Mouse (Mus musculus): ENCODE data around the gene Slc1a2. TPM values are rescaled to one million over a fixed set of nuclear protein-coding genes. Genes with fewer than 3 reads are reported as not detected.

Slc1a2 gene
- total and polyA plus RNA-seq, 2 experiments, result 89.4 to 167 TPM

DNA sequence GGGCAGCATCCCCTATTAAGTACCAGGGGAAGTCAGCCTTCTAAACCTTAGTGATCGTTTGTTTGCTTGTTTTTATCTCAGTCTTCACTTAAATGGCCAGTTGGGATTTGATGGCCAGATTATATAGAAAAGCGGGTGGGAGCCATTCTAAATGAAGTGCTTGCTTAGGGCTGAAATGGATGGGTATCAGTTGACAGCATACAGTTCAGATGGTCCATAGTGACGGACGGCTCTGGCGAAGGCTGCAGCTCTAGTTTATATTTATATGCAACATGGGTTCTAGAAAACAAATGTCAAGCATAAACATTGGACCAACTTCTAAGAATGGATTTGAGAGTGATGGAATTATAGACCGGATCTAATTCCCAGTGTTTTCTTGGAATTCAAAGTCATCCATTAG is 9.5 kb downstream of the Slc1a2 start:
- no peak for TF ChIP-seq POLR2A (IDR thresholded peaks at IDR 0.05; ENCODE audit: extremely low read depth, insufficient read depth, low read length)
- no peak for TF ChIP-seq CTCF (IDR thresholded peaks at IDR 0.05; ENCODE audit: low read depth, low read length)
- Histone ChIP-seq H3K9ac (ENCODE audit: low read depth, low read length) (no peak overlapping the region), H3K4me1 (ENCODE audit: control insufficient read depth, insufficient read depth, low read length) (no peaks in the 10 kb centered on the region), H3K27me3 (ENCODE audit: control insufficient read depth, insufficient read depth, low read length) (no peaks in the 10 kb centered on the region), H3K79me2 (ENCODE audit: control insufficient read depth, insufficient read depth, low read length) (no peaks in the 10 kb centered on the region), H3K4me3 (ENCODE audit: insufficient read depth, low read depth, low read length) (no peak overlapping the region), H3K36me3 (ENCODE audit: control insufficient read depth, insufficient read depth, low read length) (no peaks in the 10 kb centered on the region), H3K27ac (replicated peaks; ENCODE audit: insufficient read depth, low read depth, low read length) (no peak overlapping the region)
- no peak for DNase-seq (ENCODE audit: extremely low read depth, low read depth, low spot score)
- 70% methylated on average over 6 of the region's 6 CpGs for WGBS

DNA sequence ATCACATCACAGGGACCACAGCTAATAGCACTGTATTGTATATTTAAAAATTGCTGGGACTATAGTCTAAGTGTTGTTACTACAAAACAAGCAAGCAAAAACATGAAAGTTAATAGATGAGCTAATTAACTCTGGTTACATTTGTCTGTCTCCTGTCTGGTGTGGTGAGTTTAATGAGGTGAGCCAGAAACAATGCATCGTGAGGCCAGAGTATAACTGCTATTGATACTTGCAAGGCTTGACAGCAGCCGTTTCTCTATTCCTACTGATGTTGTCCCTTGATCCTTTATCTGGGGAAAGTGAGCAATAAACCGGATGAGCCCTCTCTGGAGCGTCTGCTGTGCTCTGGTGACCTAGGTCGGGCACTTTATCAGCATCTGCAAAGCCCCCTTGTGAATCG is 11.1 kb downstream of the Slc1a2 start:
- Histone ChIP-seq H3K9ac (ENCODE audit: low read depth, low read length) (no peak overlapping the region), H3K79me2 (ENCODE audit: control insufficient read depth, insufficient read depth, low read length) (no peaks in the 10 kb centered on the region), H3K27ac (replicated peaks; ENCODE audit: insufficient read depth, low read depth, low read length) (no peak overlapping the region), H3K36me3 (ENCODE audit: control insufficient read depth, insufficient read depth, low read length) (no peaks in the 10 kb centered on the region), H3K4me3 (ENCODE audit: insufficient read depth, low read depth, low read length) (no peak overlapping the region), H3K27me3 (ENCODE audit: control insufficient read depth, insufficient read depth, low read length) (no peaks in the 10 kb centered on the region), H3K4me1 (ENCODE audit: control insufficient read depth, insufficient read depth, low read length) (no peaks in the 10 kb centered on the region)
- WGBS, result 32% methylated on average over 6 of the region's 6 CpGs
- no peak for DNase-seq (ENCODE audit: extremely low read depth, low read depth, low spot score)
- TF ChIP-seq POLR2A (IDR thresholded peaks at IDR 0.05; ENCODE audit: extremely low read depth, insufficient read depth, low read length), result no peak
- TF ChIP-seq CTCF (IDR thresholded peaks at IDR 0.05; ENCODE audit: low read depth, low read length), result no peak

DNA sequence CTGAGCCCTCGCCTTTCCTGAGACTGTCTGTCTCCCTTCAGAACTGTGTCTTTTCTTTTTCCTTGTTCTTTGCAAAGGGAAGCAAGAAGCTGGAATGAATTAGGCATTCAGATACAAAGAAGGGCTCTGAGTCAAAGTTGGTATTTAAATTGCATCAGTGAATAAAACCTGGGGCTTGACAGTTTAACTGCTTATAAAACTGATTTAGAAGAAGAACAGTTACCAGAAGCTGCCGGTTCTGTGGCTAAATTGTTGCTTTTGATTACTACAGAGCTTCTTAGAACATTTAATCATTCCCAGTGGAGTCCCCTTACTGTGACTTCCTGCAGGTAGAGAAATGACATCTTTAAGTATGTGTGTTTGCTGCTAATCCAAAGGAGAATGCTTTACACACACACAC is 16.1 kb downstream of the Slc1a2 start:
- DNase-seq (ENCODE audit: extremely low read depth, low read depth, low spot score), result no peak
- 75% methylated on average over 2 of the region's 2 CpGs for WGBS

DNA sequence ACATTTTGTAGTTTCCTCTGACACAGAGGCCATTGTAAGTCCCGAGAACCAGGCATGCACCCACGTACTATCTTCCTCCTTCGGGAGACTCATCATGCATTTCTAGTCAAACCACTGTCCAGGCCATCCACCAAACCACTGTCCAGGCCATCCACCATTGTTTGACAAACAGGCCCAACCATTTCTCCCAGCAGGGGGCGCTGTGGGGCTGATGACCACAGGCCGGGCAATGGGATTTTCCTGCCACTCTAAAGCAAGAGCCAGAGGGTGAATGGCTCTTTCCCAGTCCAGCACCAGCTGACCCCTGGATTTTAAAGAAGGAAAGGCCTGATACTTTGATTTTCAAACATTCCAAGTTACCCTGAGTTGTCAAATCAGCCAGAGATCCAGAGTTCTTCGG is 16.8 kb downstream of the Slc1a2 start:
- Histone ChIP-seq H3K9ac (ENCODE audit: low read depth, low read length) (no peak overlapping the region), H3K4me3 (ENCODE audit: insufficient read depth, low read depth, low read length) (no peak overlapping the region), H3K27me3 (ENCODE audit: control insufficient read depth, insufficient read depth, low read length) (no peaks in the 10 kb centered on the region), H3K79me2 (ENCODE audit: control insufficient read depth, insufficient read depth, low read length) (no peaks in the 10 kb centered on the region), H3K36me3 (ENCODE audit: control insufficient read depth, insufficient read depth, low read length) (no peaks in the 10 kb centered on the region), H3K27ac (replicated peaks; ENCODE audit: insufficient read depth, low read depth, low read length) (no peak overlapping the region), H3K4me1 (ENCODE audit: control insufficient read depth, insufficient read depth, low read length) (no peaks in the 10 kb centered on the region)
- 66% methylated on average over 6 of the region's 6 CpGs for whole genome bisulfite sequencing
- no peak for DNase-seq (ENCODE audit: extremely low read depth, low read depth, low spot score)
- no peak for TF ChIP-seq POLR2A (IDR thresholded peaks at IDR 0.05; ENCODE audit: extremely low read depth, insufficient read depth, low read length)
- TF ChIP-seq CTCF (IDR thresholded peaks at IDR 0.05; ENCODE audit: low read depth, low read length), result peak; percentile 66

More for the DNA sequence above, 16.1 kb downstream of the Slc1a2 start:
- Histone ChIP-seq H3K36me3 (ENCODE audit: control insufficient read depth, insufficient read depth, low read length) (no peaks in the 10 kb centered on the region), H3K4me3 (ENCODE audit: insufficient read depth, low read depth, low read length) (no peak overlapping the region), H3K4me1 (ENCODE audit: control insufficient read depth, insufficient read depth, low read length) (no peaks in the 10 kb centered on the region), H3K27me3 (ENCODE audit: control insufficient read depth, insufficient read depth, low read length) (no peaks in the 10 kb centered on the region), H3K9ac (ENCODE audit: low read depth, low read length) (no peak overlapping the region), H3K79me2 (ENCODE audit: control insufficient read depth, insufficient read depth, low read length) (no peaks in the 10 kb centered on the region), H3K27ac (replicated peaks; ENCODE audit: insufficient read depth, low read depth, low read length) (no peak overlapping the region)
- TF ChIP-seq POLR2A (IDR thresholded peaks at IDR 0.05; ENCODE audit: extremely low read depth, insufficient read depth, low read length) (no peak), CTCF (IDR thresholded peaks at IDR 0.05; ENCODE audit: low read depth, low read length) (no peak)

DNA sequence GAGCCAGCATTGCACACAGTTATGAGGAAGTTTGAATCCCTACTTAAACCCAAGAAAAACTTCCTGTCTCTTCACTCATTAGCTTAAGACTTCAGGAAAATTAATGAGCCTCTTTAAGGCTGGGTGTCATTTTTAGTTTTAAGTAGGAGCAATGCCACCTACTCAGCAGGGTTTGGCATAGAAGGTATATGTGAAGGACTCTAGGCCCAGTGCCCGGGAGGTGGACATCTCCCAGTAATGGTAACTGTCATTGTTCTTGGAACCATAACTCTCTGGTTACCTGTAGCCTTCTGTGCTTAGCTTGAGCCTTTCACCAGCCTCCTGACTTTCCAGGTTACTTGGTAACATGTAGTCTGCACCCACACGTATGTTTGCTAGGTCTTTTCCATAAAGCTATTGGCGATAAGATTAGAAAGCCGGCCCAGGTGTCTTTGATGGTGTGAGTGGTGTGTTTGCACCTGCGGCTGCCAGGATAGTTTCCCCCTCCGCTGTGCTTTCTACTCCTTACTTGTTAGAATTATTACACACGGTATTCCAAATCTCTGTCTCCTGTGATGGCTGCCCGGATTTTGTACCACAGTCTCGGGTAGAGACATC is 18.4 kb downstream of the Slc1a2 start:
- Histone ChIP-seq H3K36me3 (ENCODE audit: control insufficient read depth, insufficient read depth, low read length) (no peaks in the 10 kb centered on the region), H3K79me2 (ENCODE audit: control insufficient read depth, insufficient read depth, low read length) (no peaks in the 10 kb centered on the region), H3K9ac (ENCODE audit: low read depth, low read length) (no peak overlapping the region), H3K27ac (replicated peaks; ENCODE audit: insufficient read depth, low read depth, low read length) (no peak overlapping the region), H3K27me3 (ENCODE audit: control insufficient read depth, insufficient read depth, low read length) (no peaks in the 10 kb centered on the region), H3K4me3 (ENCODE audit: insufficient read depth, low read depth, low read length) (no peak overlapping the region), H3K4me1 (ENCODE audit: control insufficient read depth, insufficient read depth, low read length) (no peaks in the 10 kb centered on the region)
- TF ChIP-seq CTCF (IDR thresholded peaks at IDR 0.05; ENCODE audit: low read depth, low read length) (no peak), POLR2A (IDR thresholded peaks at IDR 0.05; ENCODE audit: extremely low read depth, insufficient read depth, low read length) (no peak)
- 89% methylated on average over 9 of the region's 9 CpGs for WGBS
- no peak for DNase-seq (ENCODE audit: extremely low read depth, low read depth, low spot score)

DNA sequence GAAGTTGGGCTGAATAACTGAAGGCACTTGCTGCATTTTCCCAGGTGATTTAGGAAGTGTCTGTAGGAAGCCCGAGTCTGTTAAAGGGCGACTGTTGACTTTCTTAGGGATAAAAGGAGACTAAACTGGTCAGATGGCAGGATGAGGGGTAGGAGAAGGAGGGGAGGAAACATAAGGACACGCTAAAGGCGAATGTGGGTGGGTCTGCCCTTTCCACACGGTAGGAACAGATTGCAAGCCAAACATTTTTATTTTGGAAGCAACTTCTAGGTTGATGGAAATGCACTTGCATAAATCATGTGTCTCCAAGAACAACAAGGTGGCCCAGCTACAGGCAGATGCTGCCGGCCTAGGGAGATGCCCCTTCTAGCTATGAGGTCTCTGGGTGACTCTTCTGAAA is 18.9 kb downstream of the Slc1a2 start:
- TF ChIP-seq POLR2A (IDR thresholded peaks at IDR 0.05; ENCODE audit: extremely low read depth, insufficient read depth, low read length), result no peak
- no peak for TF ChIP-seq CTCF (IDR thresholded peaks at IDR 0.05; ENCODE audit: low read depth, low read length)
- no peaks in the 10 kb centered on the region for H3K27me3 ChIP-seq (ENCODE audit: control insufficient read depth, insufficient read depth, low read length)
- no peaks in the 10 kb centered on the region for H3K79me2 ChIP-seq (ENCODE audit: control insufficient read depth, insufficient read depth, low read length)
- no peak for DNase-seq (ENCODE audit: extremely low read depth, low read depth, low spot score)
- no peak overlapping the region for H3K9ac ChIP-seq (ENCODE audit: low read depth, low read length)
- H3K36me3 ChIP-seq (ENCODE audit: control insufficient read depth, insufficient read depth, low read length), result no peaks in the 10 kb centered on the region
- H3K4me3 ChIP-seq (ENCODE audit: insufficient read depth, low read depth, low read length), result no peak overlapping the region
- no peak overlapping the region for H3K27ac ChIP-seq (replicated peaks; ENCODE audit: insufficient read depth, low read depth, low read length)
- no peaks in the 10 kb centered on the region for H3K4me1 ChIP-seq (ENCODE audit: control insufficient read depth, insufficient read depth, low read length)
- WGBS, result 68% methylated on average over 6 of the region's 6 CpGs

Data from liver, adult 2 months (tissue).